Mouse (Mus musculus) gastrocnemius, adult 2 months (tissue): ENCODE data around the gene Coq5. TPM values are rescaled to one million over a fixed set of nuclear protein-coding genes. Genes with fewer than 3 reads are reported as not detected.
A peak's percentile ranks its signal among the peaks of the same experiment; 100 is the strongest.

Source experiments
- DNase-seq: peaks from one replicate; pipeline ENCODE4 v3.0.0; 2022
- H3K27ac ChIP-seq: fragments of 200-600 bp; 2 replicates; pipeline ENCODE4 v1.8.1; 2022; ENCODE audit warnings: mild to moderate bottlenecking
- H3K4me3 ChIP-seq: fragments of 200-600 bp; 2 replicates; pipeline ENCODE4 v1.8.1; 2022; ENCODE audit warnings: mild to moderate bottlenecking, moderate library complexity
- CTCF ChIP-seq: fragments of 200-600 bp; IDR thresholded peaks from 2 replicates; pipeline ENCODE4 v1.8.1; 2022; ENCODE audit warnings: antibody characterized with exemption, mild to moderate bottlenecking, moderate library complexity
- intact Hi-C: fragments of 180-260 bp; cut with DNase I; formaldehyde crosslinking; loops from one replicate; pipeline ENCODE4 v1.15.1; 2025
- total RNA-seq, 2 experiments: library from RNA; stranded (reverse); gene quantifications; 2 replicates each; pipeline ENCODE4 v1.2.3; 2021

Coq5 gene
- total RNA-seq, 2 experiments from 2014 or later: 63.8 to 112 TPM

GRCm38 (mm10) chr5:115326256-115326831 is 46.9 kb downstream of the Coq5 start:
- TF ChIP-seq CTCF: no peak
- no peak for DNase-seq
- peak overlapping the region; percentile 89 for H3K27ac ChIP-seq
- H3K4me3 ChIP-seq: peak overlapping the region; percentile 92
- intact Hi-C loops: no loop called here

DNA sequence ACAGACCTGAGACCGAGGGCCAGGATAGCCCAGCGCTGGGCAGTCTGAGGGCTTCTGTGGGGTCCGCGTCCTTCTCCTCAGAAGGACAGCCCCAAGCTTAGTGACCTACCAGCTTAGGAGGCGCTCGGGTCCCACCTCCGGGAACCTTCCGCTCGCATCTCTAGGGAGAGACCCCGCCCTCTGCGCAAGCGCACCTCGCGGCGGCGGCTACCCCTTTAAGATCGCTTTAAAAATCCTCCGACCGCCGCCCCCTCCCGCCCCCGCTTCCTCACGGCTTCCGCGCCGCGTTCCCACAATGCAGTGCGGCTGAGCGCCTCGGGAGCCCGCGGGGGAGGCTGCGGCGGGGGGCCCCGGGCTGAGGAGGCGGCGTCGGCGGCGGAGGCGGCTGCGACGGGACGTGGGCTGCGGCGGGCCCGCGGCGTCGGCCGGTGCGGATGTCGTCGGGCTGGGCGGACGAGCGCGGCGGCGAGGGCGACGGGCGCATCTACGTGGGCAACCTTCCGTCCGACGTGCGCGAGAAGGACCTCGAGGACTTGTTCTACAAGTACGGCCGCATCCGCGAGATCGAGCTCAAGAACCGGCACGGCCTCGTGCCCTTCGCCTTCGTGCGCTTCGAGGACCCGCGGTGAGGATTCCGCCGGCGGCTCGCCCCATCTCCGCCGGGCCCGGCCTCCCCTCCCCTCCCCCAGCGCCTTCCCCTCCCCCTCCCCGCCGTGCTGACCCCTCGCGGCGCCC is 47.6 kb downstream of the Coq5 start, which contains the start of gene Srsf9:
TSS of gene Srsf9 (plus strand) at position 303 of the 735 bp plus-strand sequence.
- no peak for TF ChIP-seq CTCF
- Histone ChIP-seq H3K27ac (peak within 1 kb of the TSS; percentile 89), H3K4me3 (peak within 1 kb of the TSS; percentile 92)
- peak; percentile 97 for DNase-seq
- intact Hi-C loops: no loop called here

DNA sequence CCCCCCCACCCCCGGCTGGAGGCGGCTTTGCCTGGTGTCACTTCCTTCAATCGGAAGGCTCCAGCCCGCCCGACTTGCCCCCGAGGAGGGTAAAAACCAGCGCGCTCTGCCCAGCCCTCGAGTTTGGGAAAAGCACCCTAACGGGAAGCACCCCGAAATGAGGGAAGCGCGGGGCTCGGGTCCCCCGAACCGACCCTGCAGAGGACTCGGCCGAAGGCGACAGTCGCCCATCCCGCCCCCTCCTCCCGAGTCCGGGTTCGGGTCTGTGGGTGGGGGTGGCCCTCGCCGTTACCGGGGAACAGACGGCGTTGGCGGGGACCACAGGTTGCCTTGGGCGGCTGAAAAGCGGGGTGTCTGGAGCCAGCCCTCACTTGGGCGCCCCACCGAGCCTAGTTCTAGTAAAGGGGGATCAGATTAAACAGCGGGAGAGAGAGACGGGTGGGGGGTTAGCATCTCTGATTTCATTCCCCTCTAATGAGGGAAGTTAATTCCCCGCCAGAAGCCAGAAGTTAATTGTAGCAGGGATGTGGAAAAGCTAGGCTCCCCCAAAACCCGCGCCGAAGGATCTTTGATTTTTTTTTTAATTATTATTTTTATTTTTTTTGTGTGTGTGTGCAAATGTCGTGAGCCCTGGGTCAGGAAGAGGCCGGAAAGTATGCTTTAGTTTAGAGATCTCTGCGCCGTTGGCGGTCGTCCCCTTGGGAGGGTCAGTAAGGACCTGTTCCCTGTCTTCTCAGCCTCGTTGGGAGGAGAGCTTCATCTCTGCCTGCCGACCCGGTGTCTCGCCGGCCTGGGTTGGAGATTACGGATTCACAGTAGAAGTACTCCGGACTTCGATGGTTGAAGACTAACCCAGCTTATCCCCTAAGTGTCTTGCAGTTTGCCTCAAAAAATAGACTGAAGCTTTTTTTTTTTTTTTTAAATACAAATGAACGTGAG is 48.4 kb downstream of the Coq5 start:
- no peak for TF ChIP-seq CTCF
- H3K27ac ChIP-seq: peak overlapping the region; percentile 89
- intact Hi-C loops: no loop called here
- DNase-seq: peak; percentile 57
- peak overlapping the region; percentile 92 for H3K4me3 ChIP-seq

DNA sequence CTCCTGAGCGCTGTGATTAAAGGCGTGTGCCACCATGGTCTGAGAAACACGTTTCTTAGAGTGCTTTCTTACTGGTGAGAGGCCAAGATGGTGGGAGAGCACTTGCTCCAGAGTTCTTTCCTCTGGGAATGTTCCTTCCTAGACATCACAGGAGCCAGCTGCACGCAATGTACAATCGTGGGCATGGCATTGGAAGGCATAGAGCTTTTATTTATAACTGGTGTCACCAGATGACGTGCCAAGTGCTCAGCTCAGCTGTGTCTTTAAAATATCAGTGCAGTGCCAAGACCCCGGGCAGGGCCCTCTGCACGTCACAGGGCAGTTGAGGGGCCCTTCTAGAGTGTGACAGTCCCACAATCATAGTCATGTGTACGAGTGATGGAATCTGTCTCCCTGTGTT is 51.5 kb downstream of the Coq5 start:
- no peak for DNase-seq

GRCm38 (mm10) chr5:115333626-115334025 is 54.2 kb downstream of the Coq5 start:
- Histone ChIP-seq H3K27ac (no peak overlapping the region), H3K4me3 (no peak overlapping the region)
- intact Hi-C loops: no loop called here
- no peak for DNase-seq
- TF ChIP-seq CTCF: no peak

More for the DNA sequence above, 51.5 kb downstream of the Coq5 start:
- Histone ChIP-seq H3K4me3 (no peak overlapping the region), H3K27ac (no peak overlapping the region)
- intact Hi-C loops: no loop called here
- no peak for TF ChIP-seq CTCF

DNA sequence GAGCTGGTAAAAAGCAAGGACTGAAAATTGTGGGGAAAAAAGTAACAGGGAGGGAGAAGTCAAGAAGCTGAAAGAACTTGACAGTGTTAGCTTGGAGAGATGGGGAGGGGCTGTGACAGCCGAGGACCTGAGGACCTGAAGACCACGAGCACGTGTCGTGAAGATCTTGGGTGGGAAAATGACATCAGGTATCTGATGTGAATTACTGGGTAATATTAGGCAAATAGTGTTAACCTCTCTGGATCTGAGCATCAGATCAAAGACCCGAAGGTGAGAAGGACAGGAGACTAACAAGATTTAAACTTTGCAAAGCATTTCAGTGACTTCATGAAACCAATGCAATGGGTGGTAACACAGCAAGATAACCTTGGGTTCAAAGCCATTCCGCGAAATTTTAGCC is 60.5 kb downstream of the Coq5 start:
- intact Hi-C loops: loop anchor here (5.0 kb wide), 1 partner anchor 58 kb away; no protein-coding TSS in a partner anchor
- no peak for DNase-seq
- Histone ChIP-seq H3K4me3 (peak overlapping the region; percentile 99), H3K27ac (peak overlapping the region; percentile 98; the same call in 1 of the 2 replicates)
- no peak for TF ChIP-seq CTCF

- DNase-seq: peak; percentile 94
- Histone ChIP-seq H3K27ac (peak within 1 kb of the TSS; percentile 98), H3K4me3 (peak within 1 kb of the TSS; percentile 99)
- no peak for TF ChIP-seq CTCF
- intact Hi-C loops: loop anchor here (5.0 kb wide), 1 partner anchor 58 kb away; no protein-coding TSS in a partner anchor
Measured at GRCm38 (mm10) chr5:115340577-115341313, 61.3 kb downstream of the Coq5 start, which contains the start of the genes Gatc and Triap1. Gene Gatc, minus strand, starts transcription at chr5:115341178. Gene Triap1, plus strand, starts transcription at chr5:115341225.

DNA sequence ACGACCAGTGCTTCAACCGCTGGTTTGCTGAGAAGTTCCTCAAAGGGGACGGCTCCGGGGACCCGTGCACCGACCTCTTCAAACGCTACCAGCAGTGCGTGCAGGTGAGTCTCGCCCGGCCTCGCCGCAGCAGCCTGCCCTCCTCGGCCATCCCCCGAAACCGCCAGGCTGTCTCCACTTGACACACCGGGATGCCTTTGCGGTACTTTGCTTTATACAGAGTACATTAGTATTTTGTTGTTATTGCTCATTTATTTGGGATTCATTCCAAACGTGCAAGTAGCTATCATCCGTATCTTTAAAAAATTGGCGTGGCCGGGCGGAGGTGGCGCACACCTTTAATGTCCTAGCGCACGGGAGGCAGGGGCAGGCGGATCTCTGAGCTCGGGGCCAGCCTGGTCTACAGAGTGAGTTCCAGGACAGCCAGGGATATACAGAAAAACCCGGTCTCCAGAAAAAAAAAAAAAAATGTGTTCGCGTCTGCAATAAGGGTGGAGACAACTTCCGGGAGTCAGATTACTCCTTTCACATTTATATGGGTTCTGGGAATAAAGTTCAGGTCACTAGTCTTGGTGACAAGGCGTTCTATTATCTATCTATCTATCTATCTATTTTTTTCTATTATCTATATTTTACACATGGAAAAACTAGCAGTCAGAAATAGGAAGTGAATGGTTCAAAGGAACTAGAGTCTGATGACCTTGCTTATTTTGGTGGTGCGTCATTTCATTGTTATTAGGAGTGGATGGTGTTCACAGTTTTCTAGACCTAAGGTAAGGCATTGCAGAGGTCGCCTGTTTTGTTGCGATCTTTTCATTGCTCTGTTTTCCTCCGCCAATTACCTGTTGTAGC is 62.1 kb downstream of the Coq5 start:
- H3K4me3 ChIP-seq: peak overlapping the region; percentile 99
- intact Hi-C loops: loop anchor here (5.0 kb wide), 1 partner anchor 59 kb away; no protein-coding TSS in a partner anchor
- peak overlapping the region; percentile 98 for H3K27ac ChIP-seq
- TF ChIP-seq CTCF: no peak
- no peak for DNase-seq

Other genes with a start within 250 kb of the Coq5 start
- gene Gm10401, start 181.4 kb upstream of the Coq5 start, total RNA-seq: not detected
- 10 to 100 TPM; 49.9 to 81.7 TPM for gene Acads, start 160.3 kb upstream of the Coq5 start, total RNA-seq
- 10 to 100 TPM; 11.8 to 15.7 TPM for gene Unc119b, start 144.7 kb upstream of the Coq5 start, total RNA-seq
- 100 to 1,000 TPM; 138 to 200 TPM for gene Mlec, start 121.5 kb upstream of the Coq5 start, total RNA-seq
- gene Cabp1, start 85.3 kb upstream of the Coq5 start, total RNA-seq: 1 to 10 TPM in 1 of 2 experiments, under 1 TPM in 1; 0.79 to 1.5 TPM
- 10 to 100 TPM; 27.8 to 51.7 TPM for gene Pop5, start 43.8 kb upstream of the Coq5 start, total RNA-seq
- gene Rnf10, start 6.8 kb upstream of the Coq5 start, total RNA-seq: 100 to 1,000 TPM; 269 to 274 TPM
- gene Dynll1, start 21.3 kb downstream of the Coq5 start, total RNA-seq: 100 to 1,000 TPM in 1 of 2 experiments, 10 to 100 TPM in 1; 48.4 to 115 TPM
- 10 to 100 TPM in 1 of 2 experiments, 1 to 10 TPM in 1; 9.3 to 12.1 TPM for gene Srsf9, start 47.5 kb downstream of the Coq5 start, total RNA-seq
- gene Gatc, start 61.5 kb downstream of the Coq5 start, total RNA-seq: 10 to 100 TPM; 22.2 to 28.0 TPM
- gene Triap1, start 61.6 kb downstream of the Coq5 start, total RNA-seq: 10 to 100 TPM; 19.1 to 20.3 TPM
- 10 to 100 TPM; 38.7 to 60.9 TPM for gene Cox6a1, start 69.3 kb downstream of the Coq5 start, total RNA-seq
- under 1 TPM in 1 of 2 experiments, not detected in 1; 0.61 TPM for gene Msi1, start 149.9 kb downstream of the Coq5 start, total RNA-seq
- gene Pla2g1b, start 186.6 kb downstream of the Coq5 start, total RNA-seq: not detected
- gene Sirt4, start 205.1 kb downstream of the Coq5 start, total RNA-seq: 10 to 100 TPM; 10.9 to 17.3 TPM
- 10 to 100 TPM; 79.2 to 95.2 TPM for gene Pxn, start 227.0 kb downstream of the Coq5 start, total RNA-seq